Mouse (Mus musculus) kidney, embryonic 14.5 days (tissue): ENCODE data around the gene Fam107b. TPM values are rescaled to one million over a fixed set of nuclear protein-coding genes. Genes with fewer than 3 reads are reported as not detected.

Experiments used
- ATAC-seq: fragments of 200-750 bp; cut with Nextera tagmentation; 2 replicates; pipeline ENCODE4 v1.8.0; 2017; ENCODE audit warnings: moderate number of reproducible peaks, mild to moderate bottlenecking, moderate TSS enrichment, moderate library complexity; ENCODE audit not compliant: low FRiP score, low TSS enrichment
- H3K27ac ChIP-seq: fragments of 300-500 bp; sonication (generic); 2 replicates; pipeline ENCODE4 v1.5.1; 2014; ENCODE audit warnings: low read depth, mild to moderate bottlenecking, low read length, moderate library complexity, mixed read lengths
- H3K27me3 ChIP-seq: fragments of 300-500 bp; sonication (generic); 2 replicates; pipeline ENCODE4 v1.6.1; 2014; ENCODE audit warnings: mild to moderate bottlenecking, low read length; ENCODE audit not compliant: control insufficient read depth, insufficient read depth
- H3K36me3 ChIP-seq: fragments of 300-500 bp; sonication (generic); 2 replicates; pipeline ENCODE4 v1.6.1; 2014; ENCODE audit warnings: low read length, mixed read lengths; ENCODE audit not compliant: control insufficient read depth, insufficient read depth
- H3K4me1 ChIP-seq: fragments of 300-500 bp; sonication (generic); 2 replicates; pipeline ENCODE4 v1.6.1; 2014; ENCODE audit warnings: low read length, mixed read lengths; ENCODE audit not compliant: control insufficient read depth, insufficient read depth
- H3K4me2 ChIP-seq: fragments of 300-500 bp; sonication (generic); replicated peaks from 2 replicates; pipeline ENCODE4 v1.6.1; 2014; ENCODE audit warnings: low read depth, mild to moderate bottlenecking, low read length
- H3K4me3 ChIP-seq: fragments of 300-500 bp; sonication (generic); 2 replicates; pipeline ENCODE4 v1.5.1; 2014; ENCODE audit warnings: mild to moderate bottlenecking, low read length
- H3K9ac ChIP-seq: fragments of 300-500 bp; sonication (generic); 2 replicates; pipeline ENCODE4 v1.6.1; 2014; ENCODE audit warnings: low read depth, mild to moderate bottlenecking, low read length, moderate library complexity
- H3K9me3 ChIP-seq: fragments of 300-500 bp; sonication (generic); 2 replicates; pipeline ENCODE4 v1.6.1; 2016; ENCODE audit warnings: low read length; ENCODE audit not compliant: control insufficient read depth
- WGBS: fragments of 180-500 bp; shearing (Covaris S2); extraction: QIAGEN DNeasy Blood & Tissue Kit; methylation state at CpG from one replicate; pipeline ENCODE4 v1.1.7; 2014; 5-methylcytosine and 5-hydroxymethylcytosine counted together
- polyA plus RNA-seq: library from polyadenylated mRNA; unstranded; fragments of >200 nt; fragmentation: Nextera tagmentation; extraction: Ambion mirVana; gene quantifications from 2 replicates; pipeline ENCODE4 v1.2.1, GENCODE M21; 2014

Fam107b gene
- polyA plus RNA-seq, 1 experiment from 2014 or later = 77.0 TPM

DNA sequence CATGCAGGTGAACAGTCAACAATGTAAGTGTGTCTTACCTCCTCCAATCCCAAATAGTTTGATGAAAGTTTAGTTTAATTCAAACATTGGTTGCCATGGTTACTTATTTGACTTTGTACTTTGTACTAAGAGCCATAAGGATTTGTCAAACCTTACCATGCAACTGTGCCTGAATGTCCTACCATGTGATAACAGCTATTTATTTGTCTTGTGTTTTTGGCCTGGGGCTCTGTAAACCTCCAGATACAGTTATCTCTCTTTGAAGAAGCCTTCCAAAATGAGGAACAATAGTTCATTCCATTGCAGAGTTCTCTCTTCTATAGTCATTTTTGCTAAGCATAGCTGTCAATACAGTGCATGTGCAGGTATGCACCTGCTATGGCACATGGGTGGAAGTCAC lies 72.7 kb downstream of the Fam107b start:
- Histone ChIP-seq H3K4me2 (no peak overlapping the region), H3K9ac (no peak overlapping the region), H3K27me3 (no peaks in the 10 kb centered on the region), H3K9me3 (no peaks in the 10 kb centered on the region), H3K4me3 (no peak overlapping the region), H3K27ac (no peak overlapping the region), H3K36me3 (no peaks in the 10 kb centered on the region), H3K4me1 (no peaks in the 10 kb centered on the region)
- ATAC-seq = no peak

DNA sequence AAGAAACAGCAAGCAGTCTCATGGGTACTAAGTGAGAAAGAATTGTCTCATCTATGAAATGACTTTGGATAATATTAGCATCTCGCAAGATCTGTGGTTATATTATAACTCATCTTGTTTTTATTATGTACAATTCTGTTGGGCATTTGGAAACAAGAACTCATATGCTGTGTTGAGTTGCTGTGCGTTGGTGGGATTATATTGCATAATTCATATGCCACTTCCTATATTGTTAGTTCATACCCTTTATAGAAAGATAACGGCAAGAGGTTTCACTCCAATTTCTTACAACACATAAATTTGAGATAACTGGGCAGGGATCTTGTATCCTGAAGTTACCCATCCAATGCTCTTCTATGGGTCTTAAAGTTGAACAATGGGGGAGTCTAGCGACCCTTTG lies 75.5 kb downstream of the Fam107b start:
- no peaks in the 10 kb centered on the region for H3K4me1 ChIP-seq
- H3K4me2 ChIP-seq = no peak overlapping the region
- H3K9me3 ChIP-seq = no peaks in the 10 kb centered on the region
- H3K9ac ChIP-seq = no peak overlapping the region
- no peak overlapping the region for H3K4me3 ChIP-seq
- WGBS = 90% methylated on average over 4 of the region's 4 CpGs
- no peaks in the 10 kb centered on the region for H3K36me3 ChIP-seq
- H3K27me3 ChIP-seq = no peaks in the 10 kb centered on the region
- no peak for ATAC-seq
- no peak overlapping the region for H3K27ac ChIP-seq

DNA sequence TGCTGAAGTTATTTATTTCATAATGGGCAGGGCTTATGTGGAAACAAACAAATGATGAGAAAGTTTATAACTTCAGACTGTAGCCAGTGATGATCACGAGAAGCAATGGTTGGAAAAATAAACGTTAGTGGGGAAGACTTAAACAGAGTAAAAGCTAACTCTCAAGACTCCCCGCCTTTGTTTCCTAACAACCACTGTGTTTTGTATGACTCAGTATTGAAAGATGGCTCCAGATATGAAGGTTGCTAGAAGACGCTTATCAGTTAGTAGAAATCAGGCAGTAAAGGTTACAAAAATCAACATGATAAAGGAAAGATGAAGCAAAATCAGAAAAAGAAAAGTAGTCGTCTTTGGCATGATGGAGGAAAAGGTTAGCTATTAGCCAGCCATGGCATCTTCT lies 78.9 kb downstream of the Fam107b start:
- 80% methylated on average over 5 of the region's 5 CpGs for WGBS
- Histone ChIP-seq H3K27ac (no peak overlapping the region), H3K36me3 (no peaks in the 10 kb centered on the region), H3K4me3 (no peak overlapping the region), H3K27me3 (no peaks in the 10 kb centered on the region), H3K9me3 (no peaks in the 10 kb centered on the region), H3K4me2 (no peak overlapping the region), H3K9ac (no peak overlapping the region), H3K4me1 (no peaks in the 10 kb centered on the region)
- no peak for ATAC-seq

DNA sequence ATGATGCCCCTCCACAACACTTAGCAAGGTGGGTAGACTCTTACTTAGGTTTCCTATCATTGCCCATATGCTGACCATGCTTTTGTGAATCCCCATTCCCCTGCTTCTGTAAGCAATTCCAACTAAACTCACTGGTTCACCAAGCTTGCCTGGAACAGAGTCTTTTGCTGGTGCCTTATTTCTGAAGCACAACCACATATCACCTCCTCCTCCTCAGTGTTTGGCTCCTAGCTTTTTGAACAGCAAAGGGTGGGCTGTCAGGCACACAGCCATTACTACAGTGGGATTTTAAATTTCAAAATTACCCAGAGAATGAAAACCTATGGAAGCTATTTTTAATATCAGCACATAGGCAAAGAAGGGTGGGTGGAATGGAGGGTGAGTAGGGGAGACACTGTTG lies 84.3 kb downstream of the Fam107b start:
- H3K4me2 ChIP-seq = no peak overlapping the region
- H3K36me3 ChIP-seq = no peaks in the 10 kb centered on the region
- no peak overlapping the region for H3K27ac ChIP-seq
- no peaks in the 10 kb centered on the region for H3K4me1 ChIP-seq
- H3K9ac ChIP-seq = no peak overlapping the region
- ATAC-seq = no peak
- H3K27me3 ChIP-seq = no peaks in the 10 kb centered on the region
- no peaks in the 10 kb centered on the region for H3K9me3 ChIP-seq
- H3K4me3 ChIP-seq = no peak overlapping the region

DNA sequence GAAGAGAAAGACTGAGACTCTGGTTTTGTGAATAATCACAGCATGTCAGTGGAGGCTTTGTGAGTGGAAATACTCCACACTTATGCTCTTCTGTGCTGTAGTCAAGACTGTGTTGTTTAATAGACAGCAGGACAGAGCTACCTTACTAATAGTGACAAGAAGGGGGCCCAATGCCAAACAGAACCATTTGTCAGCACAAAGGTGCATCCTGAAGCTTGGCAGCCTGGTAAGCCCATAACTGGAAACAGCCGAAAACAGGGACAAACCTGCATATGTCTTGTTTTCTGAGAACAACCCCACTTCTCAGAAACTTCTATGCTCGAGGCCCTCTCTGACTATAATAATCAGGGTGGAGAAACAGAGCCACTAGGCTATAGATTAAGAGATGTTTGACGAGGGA lies 85.8 kb downstream of the Fam107b start:
- ATAC-seq = no peak
- no peaks in the 10 kb centered on the region for H3K27me3 ChIP-seq
- 81% methylated on average over 3 of the region's 3 CpGs for WGBS
- H3K4me3 ChIP-seq = no peak overlapping the region
- no peak overlapping the region for H3K9ac ChIP-seq
- no peaks in the 10 kb centered on the region for H3K36me3 ChIP-seq
- H3K4me2 ChIP-seq = no peak overlapping the region
- no peak overlapping the region for H3K27ac ChIP-seq
- H3K9me3 ChIP-seq = no peaks in the 10 kb centered on the region
- no peaks in the 10 kb centered on the region for H3K4me1 ChIP-seq

DNA sequence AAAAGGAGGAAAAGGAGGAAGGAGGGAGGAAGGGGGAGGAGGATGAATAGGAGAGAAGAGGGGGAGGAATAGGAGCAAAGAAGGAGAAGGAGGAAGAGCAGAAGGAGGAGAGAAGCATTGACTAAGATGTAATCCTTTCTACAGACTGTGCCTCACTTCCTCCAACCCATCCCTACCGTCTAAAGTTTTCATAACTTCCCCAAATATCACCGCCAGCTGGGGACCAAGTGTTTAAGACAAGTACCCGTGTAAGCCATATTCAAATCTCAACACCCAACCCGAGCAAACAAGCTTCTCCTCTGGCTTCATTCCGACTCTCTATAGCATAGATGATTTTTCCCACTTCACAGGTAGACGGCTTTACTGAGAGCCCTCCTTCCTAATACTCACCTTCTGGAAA lies 86.5 kb downstream of the Fam107b start:
- Histone ChIP-seq H3K27ac (no peak overlapping the region), H3K4me1 (no peaks in the 10 kb centered on the region), H3K9ac (no peak overlapping the region), H3K4me3 (no peak overlapping the region), H3K9me3 (no peaks in the 10 kb centered on the region), H3K27me3 (no peaks in the 10 kb centered on the region), H3K36me3 (no peaks in the 10 kb centered on the region), H3K4me2 (no peak overlapping the region)
- WGBS = 95% methylated on average over 6 of the region's 6 CpGs
- no peak for ATAC-seq

DNA sequence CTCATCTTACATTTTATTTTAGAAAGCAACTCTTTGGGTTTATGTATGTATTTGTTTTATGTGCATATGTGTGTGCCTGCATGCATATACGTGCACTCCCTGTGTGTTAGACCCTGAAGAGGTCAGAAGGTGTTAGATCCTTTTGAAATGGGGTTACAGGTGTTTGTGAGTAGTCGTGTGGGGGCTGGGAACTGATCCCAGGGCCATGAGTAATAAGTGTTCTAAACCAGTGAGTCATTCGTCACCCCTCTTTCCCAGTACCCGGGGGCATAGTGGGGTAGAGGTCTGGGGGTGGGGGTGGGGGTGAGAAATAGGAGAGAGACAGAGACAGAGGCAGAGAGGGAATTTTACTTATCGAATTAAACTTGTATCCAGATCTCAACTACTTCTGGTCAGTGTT lies 87.1 kb downstream of the Fam107b start:
- no peak overlapping the region for H3K27ac ChIP-seq
- H3K27me3 ChIP-seq = no peaks in the 10 kb centered on the region
- no peak for ATAC-seq
- no peak overlapping the region for H3K4me3 ChIP-seq
- no peaks in the 10 kb centered on the region for H3K4me1 ChIP-seq
- no peak overlapping the region for H3K4me2 ChIP-seq
- no peak overlapping the region for H3K9ac ChIP-seq
- no peaks in the 10 kb centered on the region for H3K9me3 ChIP-seq
- WGBS = 80% methylated on average over 5 of the region's 5 CpGs
- H3K36me3 ChIP-seq = no peaks in the 10 kb centered on the region

DNA sequence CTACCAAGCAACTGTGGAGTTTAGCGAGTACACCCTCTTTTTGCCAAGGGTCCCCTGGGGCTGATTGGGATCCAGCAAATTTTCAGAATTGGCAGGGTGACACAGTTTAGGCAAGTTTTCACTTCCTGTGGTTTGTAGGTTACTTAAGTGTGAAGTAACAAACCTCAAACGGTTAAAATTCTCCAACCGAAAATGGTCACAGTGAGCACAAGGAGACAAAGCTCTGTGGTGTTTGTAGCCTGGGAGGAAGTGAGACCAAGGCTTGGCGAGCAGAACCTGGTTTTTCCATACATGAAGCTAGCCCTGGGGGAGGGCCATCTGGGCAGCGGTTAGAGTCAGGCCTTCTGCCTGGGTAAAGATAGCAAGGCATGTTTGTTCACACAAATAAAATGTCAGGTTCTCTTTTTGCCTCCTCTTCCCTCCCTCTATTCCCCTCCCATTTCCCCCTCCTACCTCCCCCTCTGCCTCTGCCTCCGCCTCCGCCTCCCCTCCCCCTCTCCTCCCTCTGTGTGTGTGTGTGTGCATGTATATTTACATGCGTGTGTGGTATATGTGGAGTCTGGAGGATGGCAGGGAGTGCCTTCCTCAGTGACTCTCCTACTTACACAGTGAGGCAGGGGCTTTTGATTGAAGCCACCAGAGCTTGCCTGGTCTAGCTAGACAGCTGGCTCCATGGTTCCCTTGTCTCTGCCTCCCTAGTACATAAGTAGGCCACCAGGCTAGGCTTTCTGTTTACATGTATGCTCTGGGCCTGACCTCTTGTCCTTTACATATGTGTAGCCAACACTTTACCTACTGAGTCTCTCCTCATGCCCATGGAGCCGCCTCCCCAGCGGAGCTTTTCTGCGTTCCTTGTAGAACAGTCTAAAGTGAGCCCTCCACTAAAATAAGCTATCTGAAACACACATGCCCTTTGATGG lies 87.8 kb downstream of the Fam107b start:
- no peaks in the 10 kb centered on the region for H3K27me3 ChIP-seq
- ATAC-seq = no peak

DNA sequence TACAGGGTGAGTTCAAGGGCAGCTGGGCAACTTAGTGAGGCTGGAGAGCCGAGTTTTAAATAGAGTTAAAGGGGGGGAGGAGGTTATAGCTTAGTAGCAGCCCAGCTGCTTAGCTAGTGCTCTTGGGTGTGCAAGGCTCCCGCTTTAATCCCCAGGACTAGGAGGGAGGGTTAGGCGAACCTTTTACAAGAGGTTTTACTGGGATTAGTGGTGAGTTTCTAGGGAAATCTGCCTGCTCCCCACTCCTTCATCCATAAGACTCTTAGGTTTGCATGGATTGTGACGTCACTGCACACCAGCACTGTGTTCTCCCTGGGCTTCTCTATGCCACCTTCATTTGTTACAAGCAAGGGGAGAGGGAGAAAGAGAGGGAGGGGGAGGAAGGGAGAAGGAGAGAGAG lies 88.6 kb downstream of the Fam107b start:
- Histone ChIP-seq H3K4me2 (no peak overlapping the region), H3K9me3 (no peaks in the 10 kb centered on the region), H3K27ac (no peak overlapping the region), H3K27me3 (no peaks in the 10 kb centered on the region), H3K4me1 (no peaks in the 10 kb centered on the region), H3K4me3 (no peak overlapping the region), H3K9ac (no peak overlapping the region), H3K36me3 (no peaks in the 10 kb centered on the region)
- no peak for ATAC-seq
- 44% methylated on average over 4 of the region's 4 CpGs for WGBS

More for the DNA sequence above, 87.8 kb downstream of the Fam107b start:
- Histone ChIP-seq H3K36me3 (no peaks in the 10 kb centered on the region), H3K4me3 (no peak overlapping the region), H3K9me3 (no peaks in the 10 kb centered on the region), H3K4me1 (no peaks in the 10 kb centered on the region), H3K27ac (no peak overlapping the region), H3K4me2 (no peak overlapping the region), H3K9ac (no peak overlapping the region)
- WGBS = 65% methylated on average over 10 of the region's 11 CpGs
